Mouse (Mus musculus): ENCODE results near the gene Ptprc. TPM values are rescaled to one million over a fixed set of nuclear protein-coding genes. Genes with fewer than 3 reads are reported as not detected.

The Ptprc gene
- polyA plus RNA-seq (2014; fragmentation: Illumina TruSeq; extraction: RNeasy Lipid Tissue Mini Kit (QIAGEN cat#74804); ENCODE audit: low read depth, low replicate concordance) = 2.1 TPM

DNA sequence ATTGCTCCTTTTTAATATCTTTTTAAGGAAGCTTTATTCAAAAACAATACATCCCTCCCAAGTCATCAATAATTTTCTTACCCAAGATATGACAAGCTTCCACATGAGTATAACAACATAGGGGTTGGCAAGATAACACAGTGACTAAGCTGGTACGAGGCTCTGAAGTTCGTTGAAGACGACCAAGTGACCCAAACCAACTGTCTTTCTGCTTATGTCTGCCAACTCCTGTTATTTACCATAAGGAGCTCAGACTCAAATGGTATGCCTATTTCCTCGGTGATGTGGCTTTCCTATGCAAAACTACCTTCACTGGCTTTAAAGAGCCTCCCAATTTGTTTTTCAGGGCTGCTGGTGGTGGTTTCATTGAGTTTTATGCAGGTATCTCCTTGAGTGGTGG is at the start of gene Ptprc:
Ptprc (minus strand) TSS at position 215 of the 400 bp plus-strand sequence.

Other genes with a start within 250 kb of the Ptprc start
- gene Atp6v1g3, start 98.0 kb upstream of the Ptprc start, polyA plus RNA-seq (2014; fragmentation: Illumina TruSeq; extraction: RNeasy Lipid Tissue Mini Kit (QIAGEN cat#74804); ENCODE audit: low read depth, low replicate concordance) = 0.11 TPM